In the genomic region with DNA sequence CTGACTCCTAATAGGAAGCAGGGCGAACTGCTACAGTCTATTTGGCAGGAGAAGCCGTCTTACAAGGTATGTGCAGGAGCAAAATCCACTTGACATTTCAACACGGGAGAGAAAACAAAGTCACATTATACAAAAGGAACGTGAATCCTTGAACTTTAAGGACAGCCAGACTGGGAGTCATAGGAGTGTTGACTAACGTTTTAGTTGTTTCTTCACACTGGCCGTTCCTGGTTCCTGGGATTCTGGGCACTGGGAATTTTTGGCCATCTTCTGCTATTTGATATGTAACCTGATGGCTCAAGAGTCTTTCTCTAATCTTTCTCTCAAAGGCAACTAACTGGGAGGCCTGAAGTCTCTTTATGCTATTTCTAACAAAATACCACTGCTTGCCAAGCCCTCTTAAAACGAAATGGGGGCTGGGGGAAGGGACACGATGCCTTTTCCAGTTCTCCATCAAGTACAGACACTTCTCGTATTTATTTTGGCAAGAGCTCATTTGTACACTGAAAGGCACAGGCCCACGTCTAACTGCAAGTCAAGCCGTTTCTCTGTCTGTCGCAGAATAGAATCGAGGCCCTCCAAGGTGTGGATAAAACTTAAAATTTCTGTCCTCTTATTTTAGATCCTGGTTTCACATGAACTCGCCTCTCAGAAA, we compare ENCODE assay signal across 10 mouse cellular contexts. TPM values are rescaled to one million over a fixed set of nuclear protein-coding genes. Genes with fewer than 3 reads are reported as not detected.
DNase-seq lines count a peak whose midpoint lies in the region; ATAC-seq and TF ChIP-seq lines count a peak whose summit lies in the region.
"Had no signal": no experiment of that assay in that cellular context is flagged by ENCODE, and none has a peak within 500 bp of the region (broad histone marks: within the 10 kb centered on the region; RNA-seq: fewer than 3 reads in every experiment).

No protein-coding gene starts in this region.

- H3K9ac ChIP-seq in lung, postnatal 0 days (replicated peaks; ENCODE audit: low read depth) = no peak overlapping the region
- no peak overlapping the region for H3K9ac ChIP-seq in intestine, embryonic 16.5 days (ENCODE audit: low read depth, low read length)

- H3K36me3 ChIP-seq in kidney, adult 2 months (ENCODE audit: control insufficient read depth, insufficient read depth, low read length) = no peaks in the 10 kb centered on the region; the same call in 1 of the 2 replicates
- no peaks in the 10 kb centered on the region for H3K36me3 ChIP-seq in lung, postnatal 0 days (ENCODE audit: insufficient read depth, low read length)
- H3K36me3 ChIP-seq in intestine, embryonic 16.5 days (ENCODE audit: control insufficient read depth, insufficient read depth, low read length) = no peaks in the 10 kb centered on the region

- ATAC-seq in lung, postnatal 0 days = peak; percentile 36
- ATAC-seq in intestine, embryonic 16.5 days = no peak
- ATAC-seq: intestine, postnatal 0 days had no signal

- 40% methylated on average over 14 of the region's 14 CpGs for WGBS in kidney, adult 2 months
- WGBS in lung, postnatal 0 days = 41% methylated on average over 14 of the region's 14 CpGs
- 61% methylated on average over 14 of the region's 14 CpGs for WGBS in intestine, embryonic 16.5 days

- no peak for TF ChIP-seq CTCF in kidney, adult 2 months (conservative IDR thresholded peaks at IDR 0.05; ENCODE audit: insufficient read depth, insufficient read length, low read depth, low read length)
- no peak for TF ChIP-seq CTCF in lung, postnatal 0 days (IDR thresholded peaks at IDR 0.05)

- peaks cover 22% of the 10 kb centered on the region for H3K4me1 ChIP-seq in kidney, adult 2 months (ENCODE audit: control insufficient read depth, insufficient read depth, low read length)
- H3K4me1 ChIP-seq in lung, postnatal 0 days (ENCODE audit: insufficient read depth, low read depth, low read length) = peaks cover 13% of the 10 kb centered on the region; the same call in 1 of the 2 replicates
- H3K4me1 ChIP-seq in intestine, embryonic 16.5 days (ENCODE audit: control insufficient read depth, insufficient read depth, low read length) = peaks cover 35% of the 10 kb centered on the region

- TF ChIP-seq POLR2A in kidney, adult 2 months (IDR thresholded peaks at IDR 0.05; ENCODE audit: low read depth, low read length) = no peak

- DNase-seq in adrenal gland, postnatal 14 days = peak; percentile 56
- DNase-seq in adrenal gland, postnatal 4 days (ENCODE audit: low spot score in 2 of 2) = no peak
- DNase-seq in kidney, adult 2 months = no peak
- DNase-seq in kidney, postnatal 25 days = no peak
- peak; percentile 39 for DNase-seq in adipocyte (ENCODE audit: low spot score)
- DNase-seq in lung, postnatal 0 days (ENCODE audit: low spot score) = peak; percentile 94
- no peak for DNase-seq in retina, postnatal 1 day
- DNase-seq: layer of hippocampus, postnatal 36 days had no signal

- no peaks in the 10 kb centered on the region for H3K9me3 ChIP-seq in lung, postnatal 0 days (ENCODE audit: low read length)
- H3K9me3 ChIP-seq in intestine, embryonic 16.5 days (ENCODE audit: control insufficient read depth, low read length) = no peaks in the 10 kb centered on the region

- no peak overlapping the region for H3K4me3 ChIP-seq in kidney, adult 2 months (ENCODE audit: insufficient read depth, low read depth, low read length)
- H3K4me3 ChIP-seq in lung, postnatal 0 days (ENCODE audit: low read depth, low read length) = no peak overlapping the region
- H3K4me3 ChIP-seq in intestine, embryonic 16.5 days (ENCODE audit: low read length) = no peak overlapping the region

- peak overlapping the region; percentile 67 for H3K27ac ChIP-seq in kidney, adult 2 months (ENCODE audit: insufficient read depth, low read depth, low read length)
- peak overlapping the region; percentile 99 for H3K27ac ChIP-seq in lung, postnatal 0 days (ENCODE audit: low read length)
- no peak overlapping the region for H3K27ac ChIP-seq in intestine, embryonic 16.5 days (ENCODE audit: low read length)

- H3K4me2 ChIP-seq in lung, postnatal 0 days (replicated peaks; ENCODE audit: low read depth, low read length) = no peak overlapping the region; the same call in 1 of the 2 replicates
- no peak overlapping the region for H3K4me2 ChIP-seq in intestine, embryonic 16.5 days (ENCODE audit: low read depth, low read length)

- TF ChIP-seq EP300 in lung, postnatal 0 days (IDR thresholded peaks at IDR 0.05) = peak; percentile 83

- no peaks in the 10 kb centered on the region for H3K27me3 ChIP-seq in kidney, adult 2 months (replicated peaks; ENCODE audit: control insufficient read depth, insufficient read depth, low read length)
- H3K27me3 ChIP-seq in lung, postnatal 0 days (replicated peaks; ENCODE audit: insufficient read depth, low read length) = no peaks in the 10 kb centered on the region
- no peaks in the 10 kb centered on the region for H3K27me3 ChIP-seq in intestine, embryonic 16.5 days (replicated peaks; ENCODE audit: control insufficient read depth, insufficient read depth, low read length)

RNA-seq across cellular contexts. Expression of a gene that starts 4.4 kb away (rescaled TPM):
- total RNA-seq in adrenal gland, postnatal 14 days (2021) = 32.4 and 34.6 TPM in 2 replicates
- 10 to 100 TPM; 47.6 to 49.1 TPM for total RNA-seq in adrenal gland, postnatal 4 days (2021)
- polyA plus RNA-seq in kidney, adult 2 months (2012; rRNA removed) = 15.0 and 17.9 TPM in 2 replicates
- polyA plus RNA-seq in lung, postnatal 0 days (2015; fragmentation: Nextera tagmentation; extraction: Ambion mirVana) = 11.9 and 14.7 TPM in 2 replicates
- polyA plus RNA-seq in intestine, embryonic 16.5 days (2015; fragmentation: Nextera tagmentation; extraction: Ambion mirVana) = 5.0 and 5.3 TPM in 2 replicates

Comparison
In these comparisons a context has a peak if more than half of its experiments do, and no peak if none do; other contexts are left out.
1. DNase-seq: peak in adrenal gland, postnatal 14 days (single experiment), adipocyte (single experiment) and lung, postnatal 0 days (single experiment); none in adrenal gland, postnatal 4 days (0 of 2), kidney, adult 2 months (single experiment), kidney, postnatal 25 days (0 of 2) and retina, postnatal 1 day (single experiment).